Mouse (Mus musculus): Measurements from ENCODE around the gene Tmco3.
"Not testable (repeated sequence)": the region's sequence is repeated elsewhere in the genome, so short reads cannot be mapped to it uniquely, and the experiment has no call there.

The Tmco3 gene

GRCm38 (mm10) chr8:13306916-13307315 lies 18.9 kb downstream of the Tmco3 start:
- DNase-seq = no peak

- no peak for DNase-seq
Observed at GRCm38 (mm10) chr8:13314922-13315321, 26.9 kb downstream of the Tmco3 start.

GRCm38 (mm10) chr8:13316671-13317070 lies 28.7 kb downstream of the Tmco3 start:
- DNase-seq = no peak

- DNase-seq = no peak
Observed at GRCm38 (mm10) chr8:13326598-13326997, 38.6 kb downstream of the Tmco3 start.

- DNase-seq = no peak
Observed at GRCm38 (mm10) chr8:13334671-13335070, 46.7 kb downstream of the Tmco3 start.

GRCm38 (mm10) chr8:13337245-13337644 lies 49.3 kb downstream of the Tmco3 start:
- not testable (repeated sequence) for DNase-seq

- DNase-seq = no peak
Observed at GRCm38 (mm10) chr8:13337678-13338077, 49.7 kb downstream of the Tmco3 start.

- peak; percentile 58 to 64 for DNase-seq
Observed at GRCm38 (mm10) chr8:13338255-13338860, 50.4 kb downstream of the Tmco3 start, which contains the start of gene Tfdp1. Gene Tfdp1, plus strand, starts transcription at chr8:13338751.

- peak; percentile 14 to 15 for DNase-seq
Observed at GRCm38 (mm10) chr8:13338901-13339645, 51.1 kb downstream of the Tmco3 start.

GRCm38 (mm10) chr8:13339646-13339990 lies 51.6 kb downstream of the Tmco3 start:
- no peak for DNase-seq

GRCm38 (mm10) chr8:13340650-13341049 lies 52.7 kb downstream of the Tmco3 start:
- DNase-seq = no peak

- DNase-seq = no peak
Observed at GRCm38 (mm10) chr8:13342340-13342739, 54.4 kb downstream of the Tmco3 start.

- no peak for DNase-seq
Observed at GRCm38 (mm10) chr8:13343134-13343533, 55.1 kb downstream of the Tmco3 start.

GRCm38 (mm10) chr8:13350052-13350451 lies 62.1 kb downstream of the Tmco3 start:
- DNase-seq = no peak

- DNase-seq = no peak
Observed at GRCm38 (mm10) chr8:13351593-13351992, 63.6 kb downstream of the Tmco3 start.

GRCm38 (mm10) chr8:13352601-13353000 lies 64.6 kb downstream of the Tmco3 start:
- no peak for DNase-seq

- DNase-seq = no peak
Observed at GRCm38 (mm10) chr8:13353155-13353833, 65.3 kb downstream of the Tmco3 start.

GRCm38 (mm10) chr8:13353883-13354282 lies 65.9 kb downstream of the Tmco3 start:
- no peak for DNase-seq

GRCm38 (mm10) chr8:13356221-13356620 lies 68.2 kb downstream of the Tmco3 start:
- no peak for DNase-seq

GRCm38 (mm10) chr8:13356681-13357080 lies 68.7 kb downstream of the Tmco3 start:
- DNase-seq = no peak

GRCm38 (mm10) chr8:13360213-13360612 lies 72.2 kb downstream of the Tmco3 start:
- no peak for DNase-seq

- DNase-seq = no peak
Observed at GRCm38 (mm10) chr8:13361865-13362264, 73.9 kb downstream of the Tmco3 start.
